Mouse (Mus musculus) cortical plate, adult 2 months (tissue): Measurements from ENCODE around the gene Epyc. TPM values are rescaled to one million over a fixed set of nuclear protein-coding genes. Genes with fewer than 3 reads are reported as not detected.

Source experiments
- H3K27ac ChIP-seq: fragments of 200-500 bp; 2 replicates; pipeline ENCODE4 v1.5.1; 2012; ENCODE audit warnings: low read length, control low read depth, inconsistent platforms; ENCODE audit not compliant: insufficient read depth
- H3K4me1 ChIP-seq: fragments of 200-500 bp; 2 replicates; pipeline ENCODE4 v1.6.1; 2011; ENCODE audit warnings: low read length; ENCODE audit not compliant: control insufficient read depth, insufficient read depth
- H3K4me3 ChIP-seq: fragments of 200-500 bp; 2 replicates; pipeline ENCODE4 v1.5.1; 2011; ENCODE audit warnings: mild to moderate bottlenecking, low read length, control low read depth; ENCODE audit not compliant: insufficient read depth
- CTCF ChIP-seq: fragments of 200-500 bp; IDR thresholded peaks from 2 replicates; pipeline ENCODE4 v1.5.1; 2011; ENCODE audit warnings: mild to moderate bottlenecking, control low read depth, low read length; ENCODE audit not compliant: insufficient read depth; ENCODE audit errors: extremely low read depth
- POLR2A ChIP-seq: fragments of 200-500 bp; IDR thresholded peaks from 2 replicates; pipeline ENCODE4 v1.6.1; 2011; ENCODE audit warnings: mild to moderate bottlenecking, low read length, control low read depth; ENCODE audit not compliant: insufficient read depth; ENCODE audit errors: extremely low read depth
- polyA plus RNA-seq: library from polyadenylated mRNA; depleted of rRNA; stranded (reverse); fragments of >200 nt; gene quantifications from 2 replicates; pipeline ENCODE4 v1.2.3, GENCODE M21; 2012; rRNA removed

The Epyc gene
- 0.06 TPM in 1 of 2 replicates, not detected in the other for polyA plus RNA-seq

DNA sequence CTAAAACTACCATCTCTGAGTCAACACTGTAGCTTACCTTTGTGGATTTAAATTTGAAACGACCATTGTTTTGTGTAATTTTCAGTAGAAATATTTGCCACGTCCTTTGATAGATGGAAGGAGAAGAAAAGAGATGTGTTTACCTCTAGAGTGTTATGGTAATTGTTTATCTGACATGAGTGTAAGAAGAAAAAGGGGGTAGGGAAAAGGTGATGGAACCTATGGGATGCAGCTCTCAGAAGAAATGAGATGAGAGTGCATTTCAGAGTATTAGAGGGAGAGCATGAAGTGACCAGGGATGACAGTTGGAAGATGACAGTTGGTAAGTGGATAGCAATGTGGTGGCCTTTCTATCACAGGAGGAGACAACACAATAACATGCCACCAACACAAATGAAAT is at the start of gene Epyc:
Gene Epyc (plus strand): TSS at position 301 of the 400 bp plus-strand sequence.
- Histone ChIP-seq H3K27ac (no peak within 1 kb of the TSS), H3K4me1 (no peaks in the 10 kb centered on the region), H3K4me3 (no peak within 1 kb of the TSS)
- no peak for TF ChIP-seq POLR2A
- TF ChIP-seq CTCF = no peak

DNA sequence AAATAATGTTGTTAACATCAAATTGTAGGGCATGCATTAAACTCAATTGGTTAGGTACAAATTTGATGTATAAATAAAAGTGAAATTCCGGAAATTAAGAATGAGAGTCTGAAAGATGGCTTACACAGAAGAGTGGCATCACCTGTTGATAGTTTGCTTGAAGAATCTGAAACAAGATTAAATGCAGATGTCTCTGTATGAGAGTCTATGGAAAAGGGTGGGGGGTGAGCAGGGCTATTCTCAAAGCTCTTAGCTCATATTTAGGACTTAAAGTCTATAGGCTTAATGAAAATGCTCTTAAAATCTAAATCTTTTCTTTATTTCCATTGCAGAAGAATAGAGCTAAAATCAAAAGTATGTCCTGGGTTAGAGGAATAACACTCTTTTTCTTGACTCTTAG is 48.2 kb upstream of the Epyc start:
- Histone ChIP-seq H3K27ac (no peak overlapping the region), H3K4me1 (no peaks in the 10 kb centered on the region), H3K4me3 (no peak overlapping the region)
- TF ChIP-seq CTCF (no peak), POLR2A (no peak)

DNA sequence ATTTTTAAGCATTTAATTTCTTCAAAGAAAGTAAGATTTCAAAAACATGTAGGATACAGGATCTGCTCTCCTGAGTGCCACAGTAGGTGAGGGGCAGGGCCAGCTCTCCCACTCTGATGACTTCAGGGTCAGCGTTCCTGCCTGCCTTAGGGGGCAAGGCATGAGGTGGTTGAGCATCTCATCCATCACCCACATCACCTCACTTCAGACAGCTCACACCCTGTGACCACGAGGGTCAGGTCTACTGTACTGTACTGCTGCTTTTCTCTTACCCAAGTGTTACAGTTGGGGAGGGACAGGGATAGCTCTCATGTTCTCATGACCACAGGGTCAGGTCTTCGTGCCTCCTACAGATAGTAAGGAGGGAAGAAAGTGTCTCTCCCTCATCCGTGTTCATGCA is 42.1 kb upstream of the Epyc start:
- Histone ChIP-seq H3K4me1 (no peaks in the 10 kb centered on the region), H3K4me3 (no peak overlapping the region), H3K27ac (no peak overlapping the region)
- TF ChIP-seq POLR2A (no peak), CTCF (no peak)

DNA sequence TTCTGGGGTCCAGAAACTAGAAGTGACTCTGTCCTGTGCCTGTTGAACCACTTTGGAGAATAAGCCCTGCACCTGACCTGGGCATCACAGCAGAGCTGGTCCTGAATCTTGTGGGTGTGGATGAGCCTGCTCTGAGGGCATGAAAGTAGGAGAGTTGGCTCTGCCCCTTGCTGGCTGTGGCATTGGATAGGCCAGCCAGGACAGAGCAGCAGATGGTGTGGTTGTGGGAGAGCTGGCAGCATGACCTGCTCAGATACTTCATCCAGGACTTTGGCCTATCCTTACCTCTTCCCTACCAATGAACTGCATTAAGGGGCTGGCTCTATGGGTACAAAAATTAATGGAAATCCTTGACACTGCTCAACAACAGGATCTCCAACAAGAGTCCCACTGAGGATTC is 40.6 kb upstream of the Epyc start:
- H3K4me1 ChIP-seq = no peaks in the 10 kb centered on the region
- TF ChIP-seq CTCF = no peak
- TF ChIP-seq POLR2A = no peak
- H3K27ac ChIP-seq = no peak overlapping the region
- no peak overlapping the region for H3K4me3 ChIP-seq

DNA sequence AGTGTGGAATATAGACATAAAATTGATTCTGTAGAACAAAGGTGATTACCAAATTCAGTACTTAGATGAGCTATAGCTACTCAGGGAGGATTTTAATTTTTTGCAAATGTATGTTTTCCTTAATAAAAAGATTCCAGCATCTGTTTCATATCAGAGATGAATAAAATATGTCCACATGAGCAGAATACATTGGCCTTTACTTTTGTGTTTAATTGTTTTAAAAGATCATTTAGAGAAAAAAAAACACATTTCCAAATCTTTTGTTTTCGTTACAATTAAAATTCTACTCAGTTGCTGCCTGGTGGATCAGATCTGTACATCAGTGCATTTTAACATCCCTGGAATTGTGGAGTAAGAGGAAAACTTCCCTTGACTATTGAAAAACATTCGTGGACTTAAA is 37.3 kb upstream of the Epyc start, which contains the start of gene Kera:
Gene Kera (plus strand): TSS at position 301 of the 400 bp plus-strand sequence.
- Histone ChIP-seq H3K4me1 (no peaks in the 10 kb centered on the region), H3K4me3 (no peak within 1 kb of the TSS), H3K27ac (no peak within 1 kb of the TSS)
- TF ChIP-seq POLR2A = no peak
- no peak for TF ChIP-seq CTCF

DNA sequence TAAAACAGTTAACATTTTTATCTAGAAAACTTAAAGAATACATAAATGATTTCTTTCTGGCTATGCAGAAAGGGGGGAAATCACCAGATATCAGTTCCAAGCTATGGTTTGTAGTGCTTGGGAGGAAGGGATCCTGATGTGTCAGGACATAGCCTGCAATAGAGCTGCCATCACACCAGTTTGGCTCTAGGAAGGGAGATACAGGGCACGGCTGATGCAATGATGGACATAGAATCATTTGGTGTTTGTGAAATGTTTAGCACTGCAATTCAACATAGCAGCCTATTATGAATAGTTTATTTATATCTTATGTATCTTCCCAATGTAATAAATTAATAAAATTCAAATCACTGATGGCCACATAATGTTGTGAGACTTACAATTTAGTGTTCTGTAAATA is 21.5 kb upstream of the Epyc start:
- Histone ChIP-seq H3K4me3 (no peak overlapping the region), H3K27ac (no peak overlapping the region), H3K4me1 (no peaks in the 10 kb centered on the region)
- TF ChIP-seq POLR2A = no peak
- no peak for TF ChIP-seq CTCF

DNA sequence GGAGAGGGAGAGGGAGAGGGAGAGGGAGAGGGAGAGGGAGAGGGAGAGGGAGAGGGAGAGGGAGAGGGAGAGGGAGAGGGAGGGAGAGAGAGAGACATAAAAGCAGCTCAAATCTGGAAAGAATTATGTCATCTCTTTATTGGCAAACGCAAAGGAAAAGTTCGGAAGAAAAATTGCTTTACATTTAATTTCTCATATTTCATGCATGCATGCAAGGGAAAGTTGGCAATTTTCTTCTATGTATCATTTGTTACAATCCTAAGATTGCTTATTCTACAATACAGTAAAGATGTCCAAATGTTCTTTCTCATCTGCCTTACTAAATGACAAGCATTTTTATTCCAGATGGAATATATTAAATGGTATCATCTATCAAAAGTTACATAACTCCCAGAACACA is 19.5 kb upstream of the Epyc start:
- Histone ChIP-seq H3K4me1 (no peaks in the 10 kb centered on the region), H3K4me3 (no peak overlapping the region), H3K27ac (no peak overlapping the region)
- TF ChIP-seq CTCF = no peak
- no peak for TF ChIP-seq POLR2A

DNA sequence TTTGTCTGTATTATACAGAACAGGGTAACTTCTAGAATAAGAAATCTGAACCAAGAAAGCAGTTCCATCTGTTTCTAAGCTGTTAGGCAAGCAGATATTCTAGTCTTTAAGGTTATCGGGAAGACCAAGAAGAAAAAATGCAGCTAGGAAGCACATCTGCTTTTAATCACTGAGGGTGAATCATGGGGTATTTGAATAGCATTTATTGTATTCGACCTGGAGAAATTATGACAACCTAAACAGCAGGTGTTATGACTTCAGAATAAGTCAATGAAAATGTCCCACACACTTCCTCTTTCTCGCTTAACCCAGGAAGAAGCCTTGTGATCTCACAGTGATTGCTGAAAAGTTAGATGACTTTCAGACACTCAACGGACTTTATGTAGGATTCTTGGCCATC is 18.8 kb upstream of the Epyc start:
- no peak overlapping the region for H3K27ac ChIP-seq
- H3K4me1 ChIP-seq = no peaks in the 10 kb centered on the region
- TF ChIP-seq POLR2A (no peak), CTCF (no peak)
- H3K4me3 ChIP-seq = no peak overlapping the region

DNA sequence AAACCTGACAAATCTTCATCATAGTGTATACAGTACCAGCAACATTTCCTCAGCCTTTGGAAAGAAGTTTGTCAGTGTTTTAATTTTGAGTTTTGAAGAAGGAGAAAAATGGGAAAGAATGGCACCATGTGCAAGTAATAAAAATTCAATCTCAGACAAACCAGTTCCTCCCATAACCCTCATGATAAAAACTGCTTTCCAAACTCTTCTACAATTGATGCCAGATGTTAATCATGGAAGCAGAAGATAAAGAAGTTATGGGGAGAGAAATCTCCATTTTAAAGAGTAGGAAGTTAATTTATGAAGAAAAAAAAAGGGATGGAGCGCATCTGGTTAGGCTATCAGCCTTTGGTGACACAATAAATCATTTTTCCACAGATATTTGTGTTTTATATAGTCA is 17.3 kb upstream of the Epyc start:
- TF ChIP-seq CTCF (no peak), POLR2A (no peak)
- Histone ChIP-seq H3K4me1 (no peaks in the 10 kb centered on the region), H3K27ac (no peak overlapping the region)

DNA sequence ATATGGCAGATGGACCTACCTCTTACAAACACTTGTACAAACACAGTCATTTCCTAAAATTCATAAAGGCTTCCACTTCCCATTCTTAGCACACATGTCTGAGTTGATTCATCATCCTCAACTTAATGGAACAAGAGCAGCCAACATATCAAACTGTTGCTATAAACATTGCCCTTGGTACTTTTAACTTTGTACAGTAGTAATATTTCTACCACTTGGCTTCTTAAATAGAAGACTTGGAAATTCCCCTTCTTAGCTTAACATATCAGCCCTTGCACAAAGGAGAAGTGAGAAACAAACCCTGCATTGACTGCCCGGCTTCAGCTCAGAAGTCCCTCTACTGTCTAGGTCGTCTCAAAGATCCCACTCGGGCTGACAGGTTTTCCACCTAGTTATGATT is 12.8 kb upstream of the Epyc start:
- TF ChIP-seq POLR2A (no peak), CTCF (no peak)
- H3K27ac ChIP-seq = no peak overlapping the region
- no peaks in the 10 kb centered on the region for H3K4me1 ChIP-seq
- H3K4me3 ChIP-seq = no peak overlapping the region

More for the DNA sequence above, 17.3 kb upstream of the Epyc start:
- no peak overlapping the region for H3K4me3 ChIP-seq

DNA sequence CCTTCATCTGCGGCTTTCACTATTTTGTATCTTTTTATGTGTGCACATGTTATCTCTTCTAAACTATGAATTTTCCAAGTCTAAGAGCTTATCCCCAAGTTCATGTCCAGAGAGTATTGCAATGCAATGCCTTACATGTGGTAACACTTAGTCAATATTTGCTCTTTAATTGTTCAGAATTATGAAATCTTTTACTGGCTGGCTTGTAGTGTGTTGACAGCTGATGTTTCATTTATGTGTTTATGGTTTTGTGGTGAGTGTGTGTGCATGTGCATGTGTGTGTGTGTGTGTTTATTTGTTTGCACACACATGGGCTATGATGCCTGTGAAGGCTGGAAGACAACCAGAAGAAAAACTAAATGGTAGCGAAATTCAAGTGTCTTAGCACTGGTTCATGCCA is 1.9 kb upstream of the Epyc start:
- no peak overlapping the region for H3K4me3 ChIP-seq
- TF ChIP-seq POLR2A (no peak), CTCF (no peak)
- no peaks in the 10 kb centered on the region for H3K4me1 ChIP-seq
- H3K27ac ChIP-seq = no peak overlapping the region

DNA sequence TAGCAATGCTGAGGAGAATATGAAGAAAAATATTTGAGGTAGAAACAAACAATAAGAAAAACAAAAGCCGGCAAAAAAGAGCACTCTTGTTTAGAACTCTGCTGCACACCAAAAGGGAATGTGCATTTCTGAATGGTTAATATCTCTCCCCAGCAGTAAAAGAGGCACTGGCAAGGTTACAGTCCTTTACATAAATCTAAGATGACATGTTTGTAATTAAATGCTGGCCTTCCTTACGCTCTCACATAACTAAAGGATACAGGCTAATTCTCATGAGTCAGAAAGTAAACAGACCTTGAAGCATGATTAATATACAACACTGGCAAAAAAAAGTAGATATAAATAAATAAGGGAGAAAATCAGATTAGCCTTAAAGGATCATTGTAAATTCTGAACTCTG is 6.5 kb downstream of the Epyc start:
- no peaks in the 10 kb centered on the region for H3K4me1 ChIP-seq
- H3K4me3 ChIP-seq = no peak overlapping the region
- H3K27ac ChIP-seq = no peak overlapping the region
- TF ChIP-seq POLR2A = no peak
- TF ChIP-seq CTCF = no peak
